ENCODE assay signal across 8 mouse cellular contexts in genomic region chr11:117284721-117285605, GRCm38 (mm10).
DNase-seq lines count a peak whose midpoint lies in the region; ATAC-seq and TF ChIP-seq lines count a peak whose summit lies in the region.

No protein-coding gene starts in this region.

- peaks cover 32% of the 10 kb centered on the region for H3K4me1 ChIP-seq in heart, embryonic 11.5 days (ENCODE audit: control insufficient read depth, insufficient read depth, low read length)
- peaks cover 68% of the 10 kb centered on the region for H3K4me1 ChIP-seq in hindbrain, embryonic 12.5 days
- peaks cover 63% of the 10 kb centered on the region for H3K4me1 ChIP-seq in limb, embryonic 14.5 days (ENCODE audit: control insufficient read depth, insufficient read depth, low read length)

- no peak overlapping the region for H3K9ac ChIP-seq in heart, embryonic 11.5 days (ENCODE audit: low read depth, low read length)
- H3K9ac ChIP-seq in hindbrain, embryonic 12.5 days = peak overlapping the region; percentile 20; the same call in 1 of the 2 replicates
- H3K9ac ChIP-seq in limb, embryonic 14.5 days (ENCODE audit: low read depth, low read length, severe bottlenecking) = peak overlapping the region; percentile 41

- TF ChIP-seq POLR2A in limb, embryonic 14.5 days (IDR thresholded peaks at IDR 0.05; ENCODE audit: borderline replicate concordance, extremely low read depth, insufficient read depth, insufficient read length) = no peak

- H3K9me3 ChIP-seq in heart, embryonic 11.5 days (replicated peaks; ENCODE audit: control insufficient read depth, low read length) = no peaks in the 10 kb centered on the region
- H3K9me3 ChIP-seq in hindbrain, embryonic 12.5 days (replicated peaks) = no peaks in the 10 kb centered on the region
- H3K9me3 ChIP-seq in limb, embryonic 14.5 days (ENCODE audit: control insufficient read depth, low read length) = no peaks in the 10 kb centered on the region

- ATAC-seq in heart, embryonic 11.5 days (replicated peaks; ENCODE audit: insufficient number of reproducible peaks, low FRiP score, low TSS enrichment) = no peak
- peak; percentile 39 for ATAC-seq in hindbrain, embryonic 12.5 days (ENCODE audit: low FRiP score)
- ATAC-seq in limb, embryonic 14.5 days (ENCODE audit: low FRiP score, low read depth) = peak; percentile 79

- no peaks in the 10 kb centered on the region for H3K36me3 ChIP-seq in heart, embryonic 11.5 days (ENCODE audit: control insufficient read depth, insufficient read depth, low read length)
- H3K36me3 ChIP-seq in hindbrain, embryonic 12.5 days = no peaks in the 10 kb centered on the region
- peaks cover 12% of the 10 kb centered on the region for H3K36me3 ChIP-seq in limb, embryonic 14.5 days (ENCODE audit: control insufficient read depth, insufficient read depth, low read length)

- H3K4me3 ChIP-seq in heart, embryonic 11.5 days (ENCODE audit: low read depth, low read length) = no peak overlapping the region
- no peak overlapping the region for H3K4me3 ChIP-seq in hindbrain, embryonic 12.5 days
- H3K4me3 ChIP-seq in limb, embryonic 14.5 days (replicated peaks; ENCODE audit: low read length) = no peak overlapping the region

- H3K27me3 ChIP-seq in heart, embryonic 11.5 days (ENCODE audit: control insufficient read depth, insufficient read depth, low read length) = no peaks in the 10 kb centered on the region
- H3K27me3 ChIP-seq in hindbrain, embryonic 12.5 days = no peaks in the 10 kb centered on the region
- no peaks in the 10 kb centered on the region for H3K27me3 ChIP-seq in limb, embryonic 14.5 days (ENCODE audit: control insufficient read depth, insufficient read depth, low read length)

- no peak for DNase-seq in heart, postnatal 14 days
- DNase-seq in cerebellum, postnatal 25 days = peak; percentile 53 to 56
- DNase-seq in limb, embryonic 14.5 days (ENCODE audit: low spot score) = peak; percentile 64
- DNase-seq in testis, postnatal 14 days (ENCODE audit: low spot score) = peak; percentile 77
- DNase-seq in Muller cell, postnatal 12 days (ENCODE audit: inconsistent ontology term) = no peak
- DNase-seq in gastrocnemius, postnatal 25 days = no peak

- H3K4me2 ChIP-seq in heart, embryonic 11.5 days = no peak overlapping the region
- peak overlapping the region; percentile 11 for H3K4me2 ChIP-seq in hindbrain, embryonic 12.5 days (replicated peaks)
- peak overlapping the region; percentile 29; the same call in 1 of the 2 replicates for H3K4me2 ChIP-seq in limb, embryonic 14.5 days (replicated peaks; ENCODE audit: low read depth, low read length, severe bottlenecking)

- intact Hi-C loops in heart, postnatal 14 days (cut with DNase I) = no loop called here

- peak overlapping the region; percentile 54 for H3K27ac ChIP-seq in heart, embryonic 11.5 days (ENCODE audit: low read depth, low read length)
- H3K27ac ChIP-seq in hindbrain, embryonic 12.5 days = peak overlapping the region; percentile 83
- peak overlapping the region; percentile 93 for H3K27ac ChIP-seq in limb, embryonic 14.5 days (replicated peaks; ENCODE audit: low read depth, low read length)

- WGBS in heart, embryonic 11.5 days (ENCODE audit: insufficient replicate concordance) = 56% methylated on average over 19 of the region's 19 CpGs
- WGBS in hindbrain, embryonic 12.5 days = 35% methylated on average over 19 of the region's 19 CpGs
- 35% methylated on average over 19 of the region's 19 CpGs for WGBS in limb, embryonic 14.5 days

Comparison
In these comparisons a context has a peak if more than half of its experiments do, and no peak if none do; other contexts are left out.
1. DNase-seq: peak in cerebellum, postnatal 25 days (2 of 2), limb, embryonic 14.5 days (single experiment) and testis, postnatal 14 days (single experiment); none in heart, postnatal 14 days (0 of 2), Muller cell, postnatal 12 days (single experiment) and gastrocnemius, postnatal 25 days (single experiment).
2. Peak in every context shown above with its lines, with median percentiles within 50 percentile points of each other: H3K27ac ChIP-seq.